Mouse (Mus musculus) embryonic facial prominence, embryonic 14.5 days (tissue): Measurements from ENCODE around the gene Cobll1. TPM values are rescaled to one million over a fixed set of nuclear protein-coding genes. Genes with fewer than 3 reads are reported as not detected.
"Not testable (repeated sequence)": the region's sequence is repeated elsewhere in the genome, so short reads cannot be mapped to it uniquely, and the experiment has no call there.

ENCODE experiments used
- ATAC-seq: fragments of 200-750 bp; cut with Nextera tagmentation; 2 replicates; pipeline ENCODE4 v1.8.0; 2017; ENCODE audit warnings: low read depth, moderate number of reproducible peaks, moderate TSS enrichment
- DNase-seq: peaks from one replicate; pipeline ENCODE4 v3.0.0-alpha.2; 2015; ENCODE audit warnings: low spot score
- H3K27ac ChIP-seq: fragments of 300-500 bp; sonication (generic); replicated peaks from 2 replicates; pipeline ENCODE4 v1.5.1; 2014; ENCODE audit warnings: low read depth, mild to moderate bottlenecking, low read length, moderate library complexity
- H3K27me3 ChIP-seq: fragments of 300-500 bp; sonication (generic); replicated peaks from 2 replicates; pipeline ENCODE4 v1.6.1; 2014; ENCODE audit warnings: low read length; ENCODE audit not compliant: control insufficient read depth, insufficient read depth
- H3K36me3 ChIP-seq: fragments of 300-500 bp; sonication (generic); 2 replicates; pipeline ENCODE4 v1.6.1; 2014; ENCODE audit warnings: low read length, mixed read lengths; ENCODE audit not compliant: control insufficient read depth, insufficient read depth
- H3K4me1 ChIP-seq: fragments of 300-500 bp; sonication (generic); 2 replicates; pipeline ENCODE4 v1.6.1; 2014; ENCODE audit warnings: antibody characterized with exemption, low read length; ENCODE audit not compliant: control insufficient read depth, insufficient read depth
- H3K4me2 ChIP-seq: fragments of 300-500 bp; sonication (generic); 2 replicates; pipeline ENCODE4 v1.6.1; 2014; ENCODE audit warnings: low read depth, mild to moderate bottlenecking, low read length, moderate library complexity, mixed read lengths
- H3K4me3 ChIP-seq: fragments of 300-500 bp; sonication (generic); 2 replicates; pipeline ENCODE4 v1.5.1; 2014; ENCODE audit warnings: low read depth, mild to moderate bottlenecking, low read length
- H3K9ac ChIP-seq: fragments of 300-500 bp; sonication (generic); 2 replicates; pipeline ENCODE4 v1.6.1; 2014; ENCODE audit warnings: low read depth, mild to moderate bottlenecking, low read length, moderate library complexity, mixed read lengths
- H3K9me3 ChIP-seq: fragments of 300-500 bp; sonication (generic); 2 replicates; pipeline ENCODE4 v1.6.1; 2016; ENCODE audit warnings: low read length; ENCODE audit not compliant: control insufficient read depth
- WGBS: fragments of 180-500 bp; shearing (Covaris S2); extraction: QIAGEN DNeasy Blood & Tissue Kit; methylation state at CpG from one replicate; pipeline ENCODE4 v1.1.7; 2014; 5-methylcytosine and 5-hydroxymethylcytosine counted together
- polyA plus RNA-seq: library from polyadenylated mRNA; unstranded; fragments of >200 nt; fragmentation: Nextera tagmentation; extraction: Ambion mirVana; gene quantifications from 2 replicates; pipeline ENCODE4 v1.2.1, GENCODE M21; 2014

Cobll1 gene
- polyA plus RNA-seq, 1 experiment from 2014 or later = 4.1 TPM

DNA sequence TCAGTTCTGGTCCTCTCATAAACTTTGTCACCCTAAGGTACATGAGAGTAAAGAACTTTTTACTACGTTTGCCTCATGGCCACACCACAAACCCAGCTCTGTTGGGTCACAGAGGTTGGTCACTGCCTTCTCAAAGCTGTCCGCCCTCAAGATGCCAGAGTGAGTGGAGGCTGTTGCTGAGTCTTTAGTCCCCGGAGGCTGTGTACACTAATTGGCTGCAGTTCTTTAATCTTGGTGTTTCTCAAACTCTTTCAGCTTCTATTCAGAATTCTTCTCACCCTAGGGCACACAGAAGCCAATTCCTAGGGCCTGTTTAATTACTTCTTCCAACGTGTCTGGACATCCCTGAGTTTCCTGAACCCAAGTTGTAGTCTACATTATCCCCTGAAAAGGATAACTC lies 28.6 kb upstream of the Cobll1 start:
- H3K36me3 ChIP-seq = no peaks in the 10 kb centered on the region

DNA sequence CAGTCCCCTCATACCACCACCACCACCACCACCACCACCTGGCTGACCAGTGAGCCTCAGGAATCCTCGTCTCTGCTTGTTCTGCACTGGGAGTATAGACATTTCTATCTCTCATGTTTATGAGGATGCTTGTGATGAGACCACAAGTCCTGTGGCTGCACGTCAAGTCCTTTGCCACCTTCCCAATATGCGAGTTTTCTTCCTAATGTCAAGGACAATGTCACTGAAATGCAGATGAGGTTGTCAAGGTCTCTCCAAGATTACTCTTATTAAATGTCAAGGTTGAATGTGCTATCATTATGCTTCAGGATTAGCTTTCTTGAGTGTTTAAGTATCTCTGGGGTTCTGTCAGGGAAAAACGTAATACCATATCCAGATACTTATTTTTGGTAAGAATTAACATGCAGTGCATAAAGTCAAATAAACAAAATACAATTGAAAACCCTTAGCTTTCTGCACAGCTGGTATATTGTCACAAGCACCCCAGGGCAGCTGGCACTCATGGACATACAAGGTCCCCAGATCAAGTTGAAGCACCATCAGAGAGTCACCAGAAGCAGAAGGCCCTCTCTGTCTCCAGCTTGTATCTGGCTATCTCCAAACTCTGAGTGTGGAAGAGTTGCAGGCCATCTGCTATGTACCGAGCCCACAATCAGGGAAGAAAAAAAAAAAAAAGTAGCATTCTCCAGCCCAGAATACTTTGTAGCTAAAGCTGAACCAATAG lies 27.5 kb upstream of the Cobll1 start:
- H3K4me2 ChIP-seq = no peak overlapping the region
- DNase-seq (no peak), ATAC-seq (no peak)
- H3K9ac ChIP-seq = no peak overlapping the region
- H3K9me3 ChIP-seq = no peaks in the 10 kb centered on the region
- no peaks in the 10 kb centered on the region for H3K4me1 ChIP-seq
- H3K27me3 ChIP-seq = no peaks in the 10 kb centered on the region
- H3K4me3 ChIP-seq = no peak overlapping the region
- no peaks in the 10 kb centered on the region for H3K36me3 ChIP-seq
- WGBS = 81% methylated on average over 5 of the region's 5 CpGs
- H3K27ac ChIP-seq = no peak overlapping the region

More for the DNA sequence above, 28.6 kb upstream of the Cobll1 start:
- WGBS = 39% methylated on average over 4 of the region's 4 CpGs
- Histone ChIP-seq H3K9me3 (no peaks in the 10 kb centered on the region), H3K9ac (no peak overlapping the region), H3K27ac (no peak overlapping the region), H3K4me1 (no peaks in the 10 kb centered on the region), H3K4me2 (no peak overlapping the region), H3K4me3 (no peak overlapping the region), H3K27me3 (no peaks in the 10 kb centered on the region)
- DNase-seq (peak; percentile 13), ATAC-seq (no peak)

GRCm38 (mm10) chr2:65262251-65262650 lies 23.0 kb upstream of the Cobll1 start:
- no peaks in the 10 kb centered on the region for H3K9me3 ChIP-seq
- H3K36me3 ChIP-seq = no peaks in the 10 kb centered on the region
- no peak overlapping the region for H3K9ac ChIP-seq
- no peaks in the 10 kb centered on the region for H3K27me3 ChIP-seq
- no peak overlapping the region for H3K4me2 ChIP-seq
- H3K4me3 ChIP-seq = no peak overlapping the region
- 72% methylated on average over 4 of the region's 4 CpGs for WGBS
- no peak overlapping the region for H3K27ac ChIP-seq
- ATAC-seq (no peak), DNase-seq (no peak)
- no peaks in the 10 kb centered on the region for H3K4me1 ChIP-seq

GRCm38 (mm10) chr2:65260828-65261227 lies 21.6 kb upstream of the Cobll1 start:
- H3K27ac ChIP-seq, H3K9me3 ChIP-seq, H3K4me3 ChIP-seq, DNase-seq, H3K9ac ChIP-seq, H3K4me2 ChIP-seq, H3K4me1 ChIP-seq, H3K27me3 ChIP-seq, H3K36me3 ChIP-seq, ATAC-seq: not testable (repeated sequence)
- 68% methylated on average over 6 of the region's 6 CpGs for WGBS

DNA sequence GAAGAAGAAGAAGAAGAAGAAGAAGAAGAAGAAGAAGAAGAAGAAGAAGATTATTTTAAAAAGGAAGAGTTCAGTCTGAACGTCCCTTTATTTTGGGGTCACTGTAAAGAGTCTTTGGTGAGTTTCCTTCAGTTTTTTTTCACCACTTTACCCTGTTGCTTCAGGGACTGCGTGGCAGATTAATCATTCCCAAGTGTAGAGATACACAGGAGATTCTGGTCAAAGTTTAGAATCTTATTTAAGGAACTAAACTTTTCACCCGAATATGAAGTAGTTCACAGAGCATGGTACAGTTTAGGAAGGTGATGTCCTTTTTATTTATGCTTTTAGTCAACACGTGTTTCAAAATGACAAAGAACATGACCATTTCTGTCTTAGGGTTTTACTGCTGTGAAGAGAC lies 21.2 kb upstream of the Cobll1 start:
- H3K9me3 ChIP-seq = no peaks in the 10 kb centered on the region
- H3K9ac ChIP-seq = no peak overlapping the region
- DNase-seq (no peak), ATAC-seq (no peak)
- H3K27me3 ChIP-seq = no peaks in the 10 kb centered on the region
- no peaks in the 10 kb centered on the region for H3K36me3 ChIP-seq
- no peaks in the 10 kb centered on the region for H3K4me1 ChIP-seq
- no peak overlapping the region for H3K4me3 ChIP-seq
- WGBS = 87% methylated on average over 4 of the region's 4 CpGs
- H3K4me2 ChIP-seq = no peak overlapping the region
- no peak overlapping the region for H3K27ac ChIP-seq

DNA sequence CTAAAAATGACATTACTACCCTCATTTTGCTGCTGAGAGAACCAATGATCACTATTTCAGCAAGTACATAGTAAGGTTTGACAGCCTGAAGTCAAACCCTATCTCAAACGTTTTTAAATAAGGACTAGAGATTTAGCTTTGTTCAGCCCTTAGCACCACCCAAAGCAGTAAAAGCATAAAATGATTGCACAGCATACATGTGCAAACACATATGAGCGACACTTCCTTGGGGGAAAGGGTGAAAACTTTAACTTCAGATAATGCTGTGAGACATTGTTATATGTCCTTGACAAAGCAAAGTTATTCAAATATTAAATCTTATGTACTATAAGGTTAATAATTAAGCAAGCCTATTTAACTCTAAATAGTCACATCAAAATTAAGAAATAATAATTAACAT lies 18.2 kb upstream of the Cobll1 start:
- Histone ChIP-seq H3K27me3 (no peaks in the 10 kb centered on the region), H3K4me1 (no peaks in the 10 kb centered on the region), H3K9ac (no peak overlapping the region), H3K27ac (no peak overlapping the region), H3K9me3 (no peaks in the 10 kb centered on the region), H3K4me3 (no peak overlapping the region), H3K4me2 (no peak overlapping the region), H3K36me3 (no peaks in the 10 kb centered on the region)
- 64% methylated on average over 2 of the region's 2 CpGs for WGBS
- ATAC-seq = no peak
- no peak for DNase-seq

DNA sequence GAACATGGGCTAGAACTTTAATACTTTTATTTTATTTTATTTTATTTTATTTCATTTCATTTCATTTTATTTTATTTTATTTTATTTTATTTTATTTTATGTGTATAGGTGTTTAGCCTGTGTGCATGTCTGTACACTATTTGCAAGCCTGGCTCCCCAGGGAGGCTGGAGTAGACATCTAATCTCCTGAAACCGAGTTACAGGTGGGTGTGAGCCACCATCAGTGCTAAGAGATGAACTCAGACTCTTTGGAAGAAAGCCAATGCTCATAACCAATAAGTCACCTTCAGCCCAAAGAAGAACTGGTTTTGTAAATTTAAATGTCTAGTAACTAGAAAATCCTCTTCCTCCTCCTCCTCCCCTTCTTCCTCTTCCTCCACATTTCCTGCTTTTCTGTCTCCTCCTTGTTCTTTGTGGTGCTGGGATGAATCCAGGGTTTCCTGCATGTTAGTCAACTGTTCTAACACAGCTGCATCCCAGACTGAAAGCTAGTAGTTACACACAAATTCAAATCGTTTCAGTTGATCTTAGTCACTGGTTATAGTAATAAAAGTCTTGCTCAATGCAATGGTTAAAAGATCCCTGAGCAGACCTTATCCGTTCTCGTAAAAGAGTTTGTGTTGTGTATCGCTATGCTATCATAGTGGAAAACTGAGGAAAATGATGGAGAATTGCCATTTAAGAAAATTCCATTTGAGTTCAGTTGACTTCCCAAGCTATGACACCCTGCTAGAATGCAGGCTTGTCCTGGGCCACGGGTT lies 17.5 kb upstream of the Cobll1 start:
- H3K4me1 ChIP-seq = no peaks in the 10 kb centered on the region
- ATAC-seq (no peak), DNase-seq (peak; percentile 24)
- no peak overlapping the region for H3K4me2 ChIP-seq
- 75% methylated on average over 6 of the region's 6 CpGs for WGBS
- H3K9ac ChIP-seq = no peak overlapping the region
- H3K27ac ChIP-seq = no peak overlapping the region
- no peaks in the 10 kb centered on the region for H3K36me3 ChIP-seq
- no peaks in the 10 kb centered on the region for H3K9me3 ChIP-seq
- H3K27me3 ChIP-seq = no peaks in the 10 kb centered on the region
- H3K4me3 ChIP-seq = no peak overlapping the region

- H3K4me2 ChIP-seq = no peak overlapping the region
- no peak overlapping the region for H3K27ac ChIP-seq
- WGBS = 36% methylated on average over 5 of the region's 5 CpGs
- no peak overlapping the region for H3K4me3 ChIP-seq
- DNase-seq = no peak
- H3K4me1 ChIP-seq = no peaks in the 10 kb centered on the region
- H3K36me3 ChIP-seq = no peaks in the 10 kb centered on the region
- H3K9ac ChIP-seq = no peak overlapping the region
- H3K27me3 ChIP-seq = no peaks in the 10 kb centered on the region
- no peak for ATAC-seq
- H3K9me3 ChIP-seq = no peaks in the 10 kb centered on the region
Observed at GRCm38 (mm10) chr2:65250589-65251104, 11.4 kb upstream of the Cobll1 start.
